Mouse (Mus musculus) hindbrain, embryonic 14.5 days (tissue): ENCODE measurements around the gene Ogg1. TPM values are rescaled to one million over a fixed set of nuclear protein-coding genes. Genes with fewer than 3 reads are reported as not detected.

Experiments
- ATAC-seq: fragments of 200-750 bp; cut with Nextera tagmentation; 2 replicates; pipeline ENCODE4 v1.8.0; 2017; ENCODE audit warnings: moderate number of reproducible peaks, mild to moderate bottlenecking, moderate TSS enrichment, moderate library complexity; ENCODE audit not compliant: low FRiP score
- DNase-seq: peaks from one replicate; pipeline ENCODE4 v3.0.0-alpha.2; 2015; ENCODE audit warnings: low spot score
- H3K27ac ChIP-seq: fragments of 300-500 bp; sonication (generic); 2 replicates; pipeline ENCODE4 v1.5.1; 2014; ENCODE audit warnings: mild to moderate bottlenecking, moderate library complexity
- H3K27me3 ChIP-seq: fragments of 300-500 bp; sonication (generic); 2 replicates; pipeline ENCODE4 v1.6.1; 2014; ENCODE audit warnings: mild to moderate bottlenecking, low read length, mixed read lengths; ENCODE audit not compliant: control insufficient read depth, insufficient read depth
- H3K36me3 ChIP-seq: fragments of 300-500 bp; sonication (generic); replicated peaks from 2 replicates; pipeline ENCODE4 v1.6.1; 2014; ENCODE audit not compliant: control insufficient read depth, insufficient read depth
- H3K4me1 ChIP-seq: fragments of 300-500 bp; sonication (generic); replicated peaks from 2 replicates; pipeline ENCODE4 v1.6.1; 2014; ENCODE audit warnings: antibody characterized with exemption, low read length, mixed read lengths; ENCODE audit not compliant: control insufficient read depth, insufficient read depth
- H3K4me2 ChIP-seq: fragments of 300-500 bp; sonication (generic); replicated peaks from 2 replicates; pipeline ENCODE4 v1.6.1; 2014; ENCODE audit warnings: mild to moderate bottlenecking, moderate library complexity
- H3K4me3 ChIP-seq: fragments of 300-500 bp; sonication (generic); replicated peaks from 2 replicates; pipeline ENCODE4 v1.5.1; 2014; ENCODE audit warnings: mild to moderate bottlenecking, low read length
- H3K9ac ChIP-seq: fragments of 300-500 bp; sonication (generic); 2 replicates; pipeline ENCODE4 v1.6.1; 2014
- H3K9me3 ChIP-seq: fragments of 300-500 bp; sonication (generic); 2 replicates; pipeline ENCODE4 v1.6.1; 2016; ENCODE audit warnings: low read length; ENCODE audit not compliant: control insufficient read depth
- WGBS: fragments of 180-500 bp; shearing (Covaris S2); extraction: QIAGEN DNeasy Blood & Tissue Kit; methylation state at CpG from one replicate; pipeline ENCODE4 v1.1.7; 2014; 5-methylcytosine and 5-hydroxymethylcytosine counted together
- polyA plus RNA-seq: library from polyadenylated mRNA; unstranded; fragments of >200 nt; fragmentation: Nextera tagmentation; extraction: Ambion mirVana; gene quantifications from 2 replicates; pipeline ENCODE4 v1.2.1, GENCODE M21; 2014

The Ogg1 gene
- polyA plus RNA-seq, 1 experiment from 2014 or later = 8.4 TPM

- no peaks in the 10 kb centered on the region for H3K4me1 ChIP-seq
- no peaks in the 10 kb centered on the region for H3K27me3 ChIP-seq
- no peak overlapping the region for H3K4me2 ChIP-seq
- H3K9me3 ChIP-seq = no peaks in the 10 kb centered on the region
- DNase-seq (no peak), ATAC-seq (no peak)
- no peak overlapping the region for H3K4me3 ChIP-seq
- 78% methylated on average over 3 of the region's 3 CpGs for WGBS
- H3K27ac ChIP-seq = no peak overlapping the region
- no peaks in the 10 kb centered on the region for H3K36me3 ChIP-seq
- no peak overlapping the region for H3K9ac ChIP-seq
These were observed 26.9 kb downstream of the Ogg1 start for GRCm38 (mm10) chr6:113353696-113354095.

- Histone ChIP-seq H3K9me3 (no peaks in the 10 kb centered on the region), H3K9ac (no peak overlapping the region), H3K4me1 (no peaks in the 10 kb centered on the region), H3K27ac (no peak overlapping the region), H3K27me3 (no peaks in the 10 kb centered on the region), H3K4me2 (no peak overlapping the region), H3K4me3 (no peak overlapping the region), H3K36me3 (peaks cover 6% of the 10 kb centered on the region)
- no peak for DNase-seq
- no peak for ATAC-seq
- 75% methylated on average over 4 of the region's 4 CpGs for WGBS
These were observed 34.7 kb downstream of the Ogg1 start for GRCm38 (mm10) chr6:113361476-113361875.

GRCm38 (mm10) chr6:113362241-113362640 lies 35.5 kb downstream of the Ogg1 start:
- Histone ChIP-seq H3K4me2 (no peak overlapping the region), H3K4me3 (no peak overlapping the region), H3K27ac (no peak overlapping the region), H3K36me3 (peaks cover 14% of the 10 kb centered on the region), H3K9me3 (no peaks in the 10 kb centered on the region), H3K4me1 (no peaks in the 10 kb centered on the region), H3K27me3 (no peaks in the 10 kb centered on the region), H3K9ac (no peak overlapping the region)
- 100% methylated on average over 1 of the region's 1 CpGs for WGBS
- no peak for DNase-seq
- no peak for ATAC-seq

- H3K27me3 ChIP-seq = no peaks in the 10 kb centered on the region
- no peak for ATAC-seq
These were observed 37.9 kb downstream of the Ogg1 start for GRCm38 (mm10) chr6:113364518-113365135.

GRCm38 (mm10) chr6:113366639-113367038 lies 39.9 kb downstream of the Ogg1 start:
- H3K27ac ChIP-seq = no peak overlapping the region
- no peak for ATAC-seq
- H3K9me3 ChIP-seq = no peaks in the 10 kb centered on the region
- DNase-seq = no peak
- H3K4me1 ChIP-seq = no peaks in the 10 kb centered on the region
- H3K4me3 ChIP-seq = no peak overlapping the region
- H3K36me3 ChIP-seq = peaks cover 56% of the 10 kb centered on the region
- 95% methylated on average over 6 of the region's 6 CpGs for WGBS
- no peaks in the 10 kb centered on the region for H3K27me3 ChIP-seq
- no peak overlapping the region for H3K9ac ChIP-seq
- no peak overlapping the region for H3K4me2 ChIP-seq

More at GRCm38 (mm10) chr6:113364518-113365135, 37.9 kb downstream of the Ogg1 start:
- Histone ChIP-seq H3K36me3 (peaks cover 36% of the 10 kb centered on the region), H3K9me3 (no peaks in the 10 kb centered on the region), H3K4me2 (no peak overlapping the region), H3K4me3 (no peak overlapping the region), H3K9ac (no peak overlapping the region), H3K4me1 (no peaks in the 10 kb centered on the region), H3K27ac (no peak overlapping the region)
- DNase-seq = no peak
- 62% methylated on average over 8 of the region's 8 CpGs for WGBS

- H3K9ac ChIP-seq = no peak overlapping the region
- H3K36me3 ChIP-seq = peaks cover 66% of the 10 kb centered on the region
- WGBS = 100% methylated on average over 1 of the region's 1 CpGs
- no peak for DNase-seq
- H3K9me3 ChIP-seq = no peaks in the 10 kb centered on the region
- no peak overlapping the region for H3K27ac ChIP-seq
- no peak overlapping the region for H3K4me2 ChIP-seq
- ATAC-seq = no peak
- H3K4me1 ChIP-seq = no peaks in the 10 kb centered on the region
- no peak overlapping the region for H3K4me3 ChIP-seq
- no peaks in the 10 kb centered on the region for H3K27me3 ChIP-seq
These were observed 40.8 kb downstream of the Ogg1 start for GRCm38 (mm10) chr6:113367574-113367973.

- DNase-seq (no peak), ATAC-seq (no peak)
- Histone ChIP-seq H3K4me2 (no peak overlapping the region), H3K36me3 (peaks cover 71% of the 10 kb centered on the region), H3K9me3 (no peaks in the 10 kb centered on the region), H3K9ac (no peak overlapping the region), H3K27me3 (no peaks in the 10 kb centered on the region), H3K4me1 (no peaks in the 10 kb centered on the region), H3K4me3 (no peak overlapping the region), H3K27ac (no peak overlapping the region)
- 93% methylated on average over 7 of the region's 7 CpGs for WGBS
These were observed 41.4 kb downstream of the Ogg1 start for GRCm38 (mm10) chr6:113368124-113368523.

GRCm38 (mm10) chr6:113368577-113368976 lies 41.8 kb downstream of the Ogg1 start:
- ATAC-seq (no peak), DNase-seq (no peak)
- WGBS = 76% methylated on average over 5 of the region's 5 CpGs
- Histone ChIP-seq H3K27me3 (no peaks in the 10 kb centered on the region), H3K9ac (no peak overlapping the region), H3K36me3 (peaks cover 76% of the 10 kb centered on the region), H3K27ac (no peak overlapping the region), H3K4me1 (no peaks in the 10 kb centered on the region), H3K9me3 (no peaks in the 10 kb centered on the region), H3K4me2 (no peak overlapping the region), H3K4me3 (no peak overlapping the region)

- ATAC-seq = no peak
- no peak overlapping the region for H3K4me3 ChIP-seq
- H3K4me1 ChIP-seq = no peaks in the 10 kb centered on the region
- 94% methylated on average over 20 of the region's 20 CpGs for WGBS
- H3K4me2 ChIP-seq = no peak overlapping the region
- H3K27ac ChIP-seq = no peak overlapping the region
- H3K9ac ChIP-seq = no peak overlapping the region
- H3K9me3 ChIP-seq = no peaks in the 10 kb centered on the region
- DNase-seq = no peak
- H3K36me3 ChIP-seq = peaks cover 94% of the 10 kb centered on the region
- H3K27me3 ChIP-seq = no peaks in the 10 kb centered on the region
These were observed 43.6 kb downstream of the Ogg1 start for GRCm38 (mm10) chr6:113370194-113370929.
